Mouse (Mus musculus) T-helper 17 cell (primary cell): Measurements from ENCODE around the gene Flrt2.

ENCODE experiments used
- in situ Hi-C, 2 experiments: fragments of 300-600 bp; cut with MboI, MseI; formaldehyde crosslinking; loops; 1 replicate in 1 of 2; 2 replicates in 1 of 2; pipeline ENCODE4 v1.15.1; 2025; ENCODE audit warnings: high pct_unique_total_duplicates in 2 of 2

Gene Flrt2

DNA sequence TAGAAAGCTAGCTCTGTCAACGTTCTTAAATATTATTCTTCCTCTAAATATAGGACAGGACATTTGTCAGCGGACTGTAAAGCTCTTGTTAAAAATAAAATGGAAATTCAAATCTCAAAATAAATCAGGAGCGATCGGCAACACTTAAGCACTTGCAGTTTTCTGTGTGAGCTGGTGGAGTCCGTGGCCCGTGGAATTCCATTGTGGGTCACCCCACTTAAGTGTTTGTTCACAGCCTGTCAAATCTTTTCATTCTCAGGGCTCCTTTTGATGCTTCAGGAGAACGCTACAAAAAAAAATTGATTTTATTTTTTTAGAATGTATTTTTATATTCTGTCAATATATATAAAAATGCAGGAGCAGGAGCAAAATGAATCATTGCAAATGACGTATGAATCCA, 45.5 kb downstream of the Flrt2 start:
- in situ Hi-C loops, result no loop called here

- in situ Hi-C loops, result no loop called here
Measured at GRCm38 (mm10) chr12:95738031-95738430, 46.0 kb downstream of the Flrt2 start.

DNA sequence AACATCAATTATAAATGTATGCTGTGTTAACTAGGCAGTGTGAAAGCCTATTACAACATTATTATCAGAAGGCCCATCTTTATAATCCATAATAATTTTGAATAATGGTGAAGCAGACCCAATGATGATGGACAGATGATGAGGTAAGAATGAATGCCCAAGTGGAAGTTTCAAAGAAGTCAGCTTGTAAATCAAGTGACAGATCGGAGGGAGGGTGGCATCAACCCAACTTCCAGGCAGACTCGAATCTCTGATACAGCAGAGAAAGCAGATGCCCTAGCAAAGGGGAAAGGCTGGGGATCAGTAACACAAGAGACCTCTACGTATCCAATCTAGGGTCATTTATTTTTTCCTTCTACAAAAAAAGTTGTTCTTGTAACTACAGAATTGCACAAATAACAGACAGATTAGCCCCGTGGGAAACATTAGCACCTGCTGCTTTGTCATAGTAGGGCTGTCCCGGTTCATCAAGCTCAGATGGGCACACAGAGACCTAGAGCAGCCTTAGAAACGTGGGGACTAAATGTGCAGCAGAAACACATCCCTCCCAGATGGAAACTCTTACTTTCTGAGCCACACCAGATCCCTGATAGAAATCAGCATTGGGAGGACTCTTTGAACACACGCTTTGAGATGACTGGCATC, 46.6 kb downstream of the Flrt2 start:
- in situ Hi-C loops, result no loop called here

DNA sequence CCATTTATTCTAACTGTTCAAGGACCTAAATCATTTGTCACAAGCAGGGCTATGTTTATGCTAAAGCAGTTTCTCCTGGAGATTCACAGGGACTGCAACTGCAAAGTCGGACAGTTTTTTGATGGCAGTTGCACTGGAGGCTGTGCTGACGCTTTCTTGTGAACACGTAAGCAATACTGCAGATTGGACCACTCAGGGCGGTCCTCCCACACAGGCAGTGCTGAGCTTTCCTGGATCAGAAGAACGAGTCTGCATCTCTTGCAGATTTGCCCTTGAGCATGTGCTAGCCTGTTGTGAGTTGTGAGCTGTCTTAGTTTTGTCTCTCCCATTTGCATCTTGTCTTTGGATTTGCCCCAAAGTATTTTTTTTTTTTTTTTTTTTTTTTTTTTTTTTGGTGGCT, 47.7 kb downstream of the Flrt2 start:
- in situ Hi-C loops, result no loop called here

DNA sequence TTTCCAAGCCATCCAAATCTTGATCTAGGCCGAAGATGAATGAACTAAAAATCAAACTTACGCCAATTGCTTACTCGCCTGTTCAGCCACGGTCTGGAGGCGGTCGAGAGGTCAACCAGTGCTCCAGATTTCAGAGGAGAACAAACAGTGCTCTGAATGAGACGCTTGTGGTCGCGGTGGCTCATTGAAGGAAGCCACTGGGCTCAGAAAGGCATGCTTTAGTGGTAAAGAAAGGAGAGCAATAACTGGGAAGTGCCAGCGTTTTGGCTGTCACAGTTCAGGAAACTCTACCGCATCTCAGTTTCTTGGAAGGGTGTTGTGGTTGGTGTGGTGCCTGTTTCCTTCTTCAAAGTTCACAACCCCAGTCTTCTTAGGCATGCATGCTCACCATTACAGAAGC, 49.3 kb downstream of the Flrt2 start:
- in situ Hi-C loops, result no loop called here

DNA sequence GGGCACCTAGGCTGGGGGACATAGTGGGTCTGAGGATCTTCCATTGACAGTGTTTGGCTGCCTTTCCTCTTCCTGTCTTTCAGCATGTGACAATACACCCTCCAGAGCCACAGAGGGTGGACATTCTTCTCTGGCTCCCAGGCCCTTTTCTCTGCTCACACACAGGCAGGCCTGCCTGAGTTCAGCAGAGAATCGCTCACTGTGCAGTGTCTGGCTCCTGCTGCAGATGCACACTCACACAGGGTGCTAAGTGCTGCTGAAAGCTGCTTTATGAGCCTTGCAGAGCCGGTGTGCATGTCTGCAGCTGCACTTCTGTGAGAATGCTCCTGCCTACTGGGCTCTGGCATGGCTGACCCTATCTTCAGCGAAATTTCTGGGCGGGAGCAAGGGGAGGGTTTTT, 52.3 kb downstream of the Flrt2 start:
- in situ Hi-C loops, result no loop called here

DNA sequence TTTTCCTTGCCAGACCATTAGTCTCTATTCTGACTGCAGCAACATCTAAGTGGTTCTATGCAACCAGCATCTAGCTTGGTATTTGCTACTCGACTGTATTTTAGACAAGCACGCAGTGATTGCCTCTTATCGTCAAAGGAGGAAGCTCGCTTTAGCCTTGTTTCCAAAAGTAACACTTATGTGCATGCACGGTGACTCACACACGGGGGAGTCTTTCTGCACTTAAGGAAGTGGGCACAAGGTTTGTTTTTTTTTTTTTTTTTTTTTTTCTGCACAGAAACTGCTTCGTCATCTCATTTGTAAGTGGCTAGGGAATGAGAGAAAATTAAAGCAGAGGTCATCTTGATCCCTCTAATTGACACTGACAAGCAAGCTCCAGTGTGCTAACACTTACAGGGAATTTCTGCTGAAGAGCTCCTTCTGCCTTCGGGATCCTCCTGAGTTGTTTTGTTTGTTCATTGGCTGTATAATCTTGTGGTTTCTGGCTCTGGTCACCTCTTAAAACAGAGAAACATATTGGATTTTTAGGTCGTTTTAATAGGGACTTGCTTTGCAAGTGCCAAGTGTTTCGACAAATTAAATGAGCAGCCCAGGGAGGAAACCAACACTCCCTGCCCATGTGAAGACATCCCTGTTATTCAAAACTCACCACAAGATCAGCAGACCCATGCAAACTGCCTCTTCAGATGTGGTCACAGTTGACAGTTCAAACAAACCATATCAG, 55.0 kb downstream of the Flrt2 start:
- in situ Hi-C loops, result no loop called here

GRCm38 (mm10) chr12:95748760-95749159, 56.7 kb downstream of the Flrt2 start:
- in situ Hi-C loops, result no loop called here

GRCm38 (mm10) chr12:95749248-95749647, 57.2 kb downstream of the Flrt2 start:
- in situ Hi-C loops, result no loop called here

DNA sequence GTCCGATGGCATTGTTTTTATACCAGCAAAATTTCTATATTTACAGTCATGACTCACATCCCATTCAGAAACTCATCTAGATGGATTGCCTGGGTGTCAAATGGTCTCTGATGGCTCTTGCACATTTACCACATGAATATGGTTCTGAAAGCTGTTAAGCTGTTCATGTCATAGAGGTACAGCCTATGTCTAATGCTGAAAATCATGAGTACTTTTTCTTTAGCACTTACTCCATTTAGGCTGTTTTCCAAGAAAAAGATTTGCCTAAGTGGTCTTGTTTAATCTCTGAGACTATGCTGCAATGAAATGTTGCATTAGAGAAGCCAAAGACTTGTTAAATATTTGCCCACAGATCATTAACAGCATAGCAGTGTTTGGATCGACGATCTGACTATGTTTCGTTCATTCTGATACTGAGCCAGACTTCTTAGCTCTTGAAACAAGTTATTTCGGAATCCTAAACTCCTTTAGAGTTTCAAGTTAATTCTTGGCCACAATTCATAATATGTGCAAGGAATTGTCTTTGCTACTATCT, 67.3 kb downstream of the Flrt2 start:
- in situ Hi-C loops, result no loop called here

DNA sequence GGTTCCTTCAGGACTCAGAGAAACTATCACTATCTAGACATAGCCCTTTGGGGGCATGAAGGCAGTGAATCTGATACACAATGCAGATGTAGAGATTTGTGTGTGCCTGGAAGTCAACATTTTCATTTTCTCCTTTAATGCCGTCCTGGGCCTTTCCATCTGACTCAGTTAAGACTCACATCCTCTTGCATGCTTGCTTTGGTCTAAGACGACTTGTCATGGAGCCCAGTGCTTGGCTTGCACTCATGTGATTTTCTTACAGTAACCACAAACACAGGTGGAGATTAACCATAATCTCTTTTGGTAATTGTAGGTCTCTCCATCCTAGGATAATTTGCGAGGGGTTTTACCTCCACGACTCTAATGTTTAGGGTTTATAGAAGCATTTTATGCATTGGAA, 73.2 kb downstream of the Flrt2 start:
- in situ Hi-C loops, result no loop called here

DNA sequence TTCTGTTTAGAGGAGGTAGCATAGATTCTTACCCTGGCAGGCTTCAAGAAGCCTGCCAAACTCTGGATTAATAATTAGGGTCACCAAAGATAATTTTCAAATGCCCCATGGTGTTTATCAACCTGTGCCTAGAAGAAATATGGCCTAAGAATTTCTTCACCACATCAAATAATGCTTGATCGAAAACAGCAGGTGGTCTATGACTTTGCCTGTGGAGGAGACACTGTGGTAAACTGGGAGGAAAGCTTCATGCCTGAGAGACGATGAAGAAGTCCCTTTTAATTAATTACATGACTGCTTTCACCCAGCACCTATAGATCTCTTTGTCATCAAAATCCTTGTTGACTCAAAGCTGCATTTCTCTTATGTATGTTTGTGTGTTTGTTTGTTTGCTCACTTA, 77.0 kb downstream of the Flrt2 start:
- in situ Hi-C loops, result no loop called here

GRCm38 (mm10) chr12:95770251-95770650, 78.2 kb downstream of the Flrt2 start:
- in situ Hi-C loops, result no loop called here

DNA sequence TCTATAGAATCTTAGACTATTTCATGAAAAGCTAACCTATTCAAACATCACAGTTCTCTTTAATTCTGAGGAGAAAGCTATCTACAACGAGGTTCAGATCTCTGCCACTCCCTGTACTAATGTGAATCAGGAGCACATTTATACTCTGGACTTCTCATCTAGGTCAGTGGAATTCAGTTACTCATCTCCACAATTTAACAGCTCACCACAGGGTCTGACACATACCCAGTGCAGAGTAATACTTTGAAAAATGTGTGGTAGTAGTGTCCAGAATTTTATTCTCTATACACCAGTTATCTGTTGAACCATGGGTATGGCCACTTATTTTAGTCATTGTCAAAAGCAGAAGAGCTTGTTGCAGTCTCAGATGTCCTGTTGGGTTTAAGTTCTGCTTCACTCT, 98.1 kb downstream of the Flrt2 start:
- in situ Hi-C loops, result no loop called here

DNA sequence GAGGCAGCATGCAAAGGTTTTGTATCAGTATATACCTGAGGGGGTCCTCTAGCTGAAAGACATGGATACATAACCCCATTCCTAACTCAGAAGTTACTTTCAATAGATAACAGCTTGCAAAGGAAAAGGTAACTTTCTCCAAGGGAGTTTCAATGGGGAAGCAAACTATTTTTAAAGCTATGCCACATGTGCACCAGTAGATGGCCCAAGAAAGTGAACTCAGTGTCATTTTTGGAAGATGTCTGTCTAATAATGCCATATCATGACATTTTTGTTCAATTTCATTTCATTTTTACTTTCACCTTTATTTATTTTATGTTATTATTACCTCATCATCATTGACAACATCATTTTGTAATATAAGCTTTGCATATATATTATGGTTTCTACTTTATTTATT, 124.6 kb downstream of the Flrt2 start:
- in situ Hi-C loops, result no loop called here
